Mouse (Mus musculus) frontal cortex, postnatal 25 days (tissue): ENCODE data around the gene Tas2r107.
"Not testable (repeated sequence)": the region's sequence is repeated elsewhere in the genome, so short reads cannot be mapped to it uniquely, and the experiment has no call there.

Experiments
- DNase-seq, 2 experiments: peaks; one replicate each; pipeline ENCODE4 v3.0.0; 2022; ENCODE audit warnings: low spot score in 2 of 2

The Tas2r107 gene

DNA sequence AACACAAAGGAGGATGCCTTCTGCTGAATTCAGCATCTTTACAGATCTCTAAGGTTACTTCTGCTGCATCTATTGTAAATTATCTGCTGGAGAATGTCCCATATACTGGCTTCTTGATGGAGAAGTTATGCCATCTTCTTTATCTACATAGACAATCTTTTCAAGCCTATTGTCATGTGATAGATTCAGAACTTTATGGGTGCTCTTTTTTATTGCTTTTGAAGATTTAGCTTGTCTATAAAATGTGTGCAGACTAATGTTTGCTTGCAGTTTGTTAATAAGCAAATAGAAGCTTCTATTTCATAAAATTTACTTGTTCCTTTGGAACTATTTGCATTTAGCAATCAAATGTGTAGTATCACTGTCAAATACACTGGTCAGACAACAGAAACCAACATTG is at the start of gene Tas2r107:
Gene Tas2r107, minus strand, starts transcription at position 101 of the 400 bp plus-strand sequence.
- DNase-seq, result no peak

- no peak for DNase-seq
Observed at GRCm38 (mm10) chr6:131689963-131690362, 30.0 kb upstream of the Tas2r107 start, which contains the start of gene Tas2r114. Gene Tas2r114 (minus strand): TSS chr6:131690063.

DNA sequence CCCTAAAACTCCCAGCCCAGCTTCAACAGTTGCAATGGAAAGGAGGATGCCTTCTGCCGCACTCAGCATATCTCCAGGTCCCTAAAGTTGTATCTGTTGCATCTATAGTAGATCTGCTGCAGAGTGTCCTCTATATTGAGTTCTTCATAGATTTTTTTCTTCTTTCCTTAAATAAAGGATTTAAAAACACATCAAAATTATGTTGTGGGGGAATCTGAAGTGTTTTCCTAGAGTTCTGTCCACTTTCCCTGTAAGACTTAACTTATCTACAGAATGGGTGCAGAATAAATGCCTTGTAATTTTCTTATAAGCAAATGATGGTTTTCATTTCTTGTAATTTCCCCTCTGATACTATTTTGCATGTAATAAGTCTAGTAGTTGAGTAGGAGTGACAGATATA is 27.4 kb upstream of the Tas2r107 start, which contains the start of gene Tas2r105:
Gene Tas2r105, minus strand, starts transcription at position 101 of the 400 bp plus-strand sequence.
- DNase-seq, result no peak

GRCm38 (mm10) chr6:131685644-131686043 is 25.7 kb upstream of the Tas2r107 start, which contains the start of gene Tas2r104:
Gene Tas2r104 (minus strand): TSS chr6:131685744.
- no peak for DNase-seq

- no peak for DNase-seq
Observed at GRCm38 (mm10) chr6:131678786-131679185, 18.8 kb upstream of the Tas2r107 start, which contains the start of gene Tas2r106. Gene Tas2r106 (minus strand): TSS chr6:131678886.

GRCm38 (mm10) chr6:131630812-131631211 is 29.1 kb downstream of the Tas2r107 start, which contains the start of gene Tas2r130:
Gene Tas2r130 (minus strand): TSS chr6:131630912.
- DNase-seq, result no peak

DNA sequence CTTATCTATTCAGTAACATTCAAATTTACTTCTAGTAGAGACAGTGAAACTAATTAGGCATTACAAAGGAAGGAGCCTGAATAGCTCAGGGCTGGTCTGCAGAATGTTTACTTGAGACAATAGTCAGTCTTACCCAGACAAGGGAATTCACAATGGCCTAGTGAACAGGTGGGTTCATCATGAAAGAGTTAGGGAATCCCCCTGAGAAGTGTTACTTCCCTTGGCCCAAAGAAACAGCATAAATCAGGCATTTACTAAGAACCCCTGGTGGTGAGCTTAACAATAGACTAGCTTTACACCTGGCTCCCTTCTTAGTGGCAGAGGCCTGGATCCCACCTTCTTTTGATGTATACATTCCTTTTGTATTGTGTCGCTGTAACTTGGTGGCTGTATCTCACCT is 50.0 kb downstream of the Tas2r107 start:
- DNase-seq, result not testable (repeated sequence)
